Mouse (Mus musculus): ENCODE measurements around the gene Wnt8b. TPM values are rescaled to one million over a fixed set of nuclear protein-coding genes. Genes with fewer than 3 reads are reported as not detected.

Gene Wnt8b
- not detected in 2 replicates for polyA plus RNA-seq (2012; rRNA removed)

DNA sequence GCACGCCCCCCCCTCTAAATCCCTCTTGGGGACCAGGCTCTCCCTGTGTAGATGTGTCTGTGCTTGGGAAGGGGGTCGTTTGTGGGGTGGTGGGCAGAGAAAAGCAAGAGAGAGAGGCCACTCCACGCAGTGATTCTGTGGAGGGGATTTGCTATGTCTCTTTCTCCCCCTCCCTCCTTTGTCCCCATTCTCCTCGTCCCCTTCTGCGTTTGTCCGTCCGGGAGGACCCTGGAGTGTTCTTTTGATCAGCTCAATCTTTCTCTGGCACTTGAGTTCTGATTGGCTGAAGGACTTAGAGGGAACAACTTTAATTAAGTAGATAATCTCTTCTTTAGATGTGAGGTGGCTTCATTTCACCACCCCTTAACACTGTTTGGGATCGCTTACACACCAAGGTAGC lies at the start of gene Wnt8b:
Gene Wnt8b, plus strand, starts transcription at position 345 of the 400 bp plus-strand sequence.
- H3K4me1 ChIP-seq (ENCODE audit: control insufficient read depth, insufficient read depth, insufficient read length, low read length) = no peaks in the 10 kb centered on the region
- TF ChIP-seq CTCF (IDR thresholded peaks at IDR 0.05; ENCODE audit: extremely low read depth, insufficient read length, insufficient replicate concordance, low read depth, low read length) = no peak
- no peak for TF ChIP-seq POLR2A (IDR thresholded peaks at IDR 0.05; ENCODE audit: low read depth, low read length)
- H3K27me3 ChIP-seq (ENCODE audit: control insufficient read depth, insufficient read depth, low read length) = peaks cover 2% of the 10 kb centered on the region; the same call in 1 of the 2 replicates
- no peak within 1 kb of the TSS for H3K27ac ChIP-seq (ENCODE audit: insufficient read depth, low read depth, low read length)
- 40% methylated on average over 8 of the region's 8 CpGs for WGBS
- H3K4me3 ChIP-seq (ENCODE audit: low read depth, low read length) = no peak within 1 kb of the TSS
- H3K36me3 ChIP-seq (ENCODE audit: control insufficient read depth, insufficient read depth, low read length) = no peaks in the 10 kb centered on the region

DNA sequence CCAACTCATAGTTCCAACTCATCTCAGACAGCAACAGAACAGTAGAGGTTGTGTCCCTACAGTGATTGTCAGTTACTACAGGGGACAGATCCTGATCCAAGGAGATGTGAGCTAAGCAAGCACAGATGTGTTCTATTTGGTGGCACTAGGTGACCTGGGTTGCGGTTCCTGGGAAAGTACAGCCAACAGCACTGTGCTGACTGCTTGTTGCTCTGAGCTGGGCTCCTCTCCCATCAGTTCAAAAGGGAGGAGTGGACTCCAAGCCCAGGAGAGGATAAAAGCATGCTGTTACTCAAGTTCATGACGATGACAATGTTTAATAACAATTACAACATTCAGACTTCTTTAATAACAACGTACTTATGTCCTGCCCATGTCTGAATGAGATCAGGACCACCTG lies 47.5 kb upstream of the Wnt8b start:
- TF ChIP-seq CTCF (IDR thresholded peaks at IDR 0.05; ENCODE audit: extremely low read depth, insufficient read length, insufficient replicate concordance, low read depth, low read length) = no peak
- Histone ChIP-seq H3K36me3 (ENCODE audit: control insufficient read depth, insufficient read depth, low read length) (no peaks in the 10 kb centered on the region), H3K4me1 (ENCODE audit: control insufficient read depth, insufficient read depth, insufficient read length, low read length) (no peaks in the 10 kb centered on the region), H3K27me3 (ENCODE audit: control insufficient read depth, insufficient read depth, low read length) (0 out of 2 replicates have a peak, but pooled peaks cover 2% of the 10 kb centered on the region), H3K4me3 (ENCODE audit: low read depth, low read length) (no peak overlapping the region), H3K27ac (ENCODE audit: insufficient read depth, low read depth, low read length) (no peak overlapping the region)
- 81% methylated on average over 3 of the region's 3 CpGs for WGBS

DNA sequence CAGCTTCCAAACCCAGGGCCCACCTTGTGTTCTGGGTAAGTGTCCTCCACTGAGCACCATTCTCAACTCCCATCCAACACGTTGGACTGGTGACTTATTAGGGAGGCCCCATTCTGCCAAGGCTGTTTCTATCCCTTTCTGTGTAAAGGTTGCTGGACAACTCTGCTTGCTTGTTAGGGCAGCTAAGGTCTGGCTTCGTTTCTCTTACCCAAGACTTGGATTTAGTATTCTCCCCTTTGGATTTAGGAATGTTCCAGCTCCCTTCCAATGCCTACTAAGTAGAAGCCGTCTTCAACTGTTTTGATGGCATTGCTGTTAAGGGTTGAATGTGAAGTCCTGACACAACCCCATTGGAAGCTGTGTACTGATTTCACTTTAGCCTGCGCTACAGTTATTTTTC lies 45.3 kb upstream of the Wnt8b start:
- 0 out of 2 replicates have a peak, but pooled peaks cover 3% of the 10 kb centered on the region for H3K27me3 ChIP-seq (ENCODE audit: control insufficient read depth, insufficient read depth, low read length)
- 73% methylated on average over 4 of the region's 4 CpGs for WGBS
- H3K27ac ChIP-seq (ENCODE audit: insufficient read depth, low read depth, low read length) = no peak overlapping the region
- no peak overlapping the region for H3K4me3 ChIP-seq (ENCODE audit: low read depth, low read length)
- TF ChIP-seq CTCF (IDR thresholded peaks at IDR 0.05; ENCODE audit: extremely low read depth, insufficient read length, insufficient replicate concordance, low read depth, low read length) = no peak
- TF ChIP-seq POLR2A (IDR thresholded peaks at IDR 0.05; ENCODE audit: low read depth, low read length) = no peak
- H3K4me1 ChIP-seq (ENCODE audit: control insufficient read depth, insufficient read depth, insufficient read length, low read length) = no peaks in the 10 kb centered on the region
- no peaks in the 10 kb centered on the region for H3K36me3 ChIP-seq (ENCODE audit: control insufficient read depth, insufficient read depth, low read length)

DNA sequence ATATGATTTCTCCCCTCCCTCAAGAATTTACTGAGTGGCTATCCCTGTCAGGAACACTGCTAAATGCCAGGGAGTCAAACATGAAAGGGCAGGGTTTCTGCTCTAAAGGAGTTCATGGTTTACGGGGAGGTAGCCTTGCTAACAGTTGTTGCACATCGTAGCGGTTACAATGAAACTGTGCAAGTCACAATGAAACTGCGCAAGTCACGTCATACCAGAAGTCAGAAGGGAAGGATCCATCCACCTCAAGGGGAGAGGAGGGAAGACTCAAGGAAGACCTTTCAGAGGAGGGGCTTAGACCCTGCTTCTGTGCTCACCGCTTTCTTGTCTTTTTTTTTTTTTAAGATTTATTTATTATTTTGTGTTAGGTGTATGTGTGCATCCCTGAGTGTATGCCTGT lies 38.4 kb upstream of the Wnt8b start:
- Histone ChIP-seq H3K27ac (ENCODE audit: insufficient read depth, low read depth, low read length) (no peak overlapping the region), H3K27me3 (ENCODE audit: control insufficient read depth, insufficient read depth, low read length) (peaks cover 3% of the 10 kb centered on the region; the same call in 1 of the 2 replicates), H3K36me3 (ENCODE audit: control insufficient read depth, insufficient read depth, low read length) (no peaks in the 10 kb centered on the region), H3K4me3 (ENCODE audit: low read depth, low read length) (no peak overlapping the region), H3K4me1 (ENCODE audit: control insufficient read depth, insufficient read depth, insufficient read length, low read length) (no peaks in the 10 kb centered on the region)
- TF ChIP-seq CTCF (IDR thresholded peaks at IDR 0.05; ENCODE audit: extremely low read depth, insufficient read length, insufficient replicate concordance, low read depth, low read length) (no peak), POLR2A (IDR thresholded peaks at IDR 0.05; ENCODE audit: low read depth, low read length) (no peak)
- 87% methylated on average over 6 of the region's 6 CpGs for WGBS

DNA sequence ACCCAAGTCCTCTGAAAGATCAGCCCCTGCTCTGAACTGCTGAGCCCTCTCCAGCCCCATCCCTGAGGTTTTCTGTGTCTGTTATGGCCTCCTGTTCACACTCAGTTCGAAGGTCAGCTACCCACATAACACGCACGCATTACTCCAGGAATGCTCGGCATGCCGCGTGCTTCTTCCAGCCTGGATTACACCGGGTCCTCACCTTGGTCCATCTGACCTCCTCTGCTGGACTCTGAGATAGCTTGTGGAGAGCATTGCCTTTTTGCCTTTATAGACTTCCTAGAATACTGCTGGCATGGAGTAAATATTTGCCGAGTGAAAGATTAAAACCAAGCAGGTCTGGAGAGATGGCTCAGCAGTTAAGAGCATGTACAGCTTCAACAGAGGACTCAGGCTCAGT lies 37.9 kb upstream of the Wnt8b start:
- H3K4me1 ChIP-seq (ENCODE audit: control insufficient read depth, insufficient read depth, insufficient read length, low read length) = no peaks in the 10 kb centered on the region
- H3K27me3 ChIP-seq (ENCODE audit: control insufficient read depth, insufficient read depth, low read length) = peaks cover 3% of the 10 kb centered on the region; the same call in 1 of the 2 replicates
- no peak overlapping the region for H3K27ac ChIP-seq (ENCODE audit: insufficient read depth, low read depth, low read length)
- H3K36me3 ChIP-seq (ENCODE audit: control insufficient read depth, insufficient read depth, low read length) = no peaks in the 10 kb centered on the region
- TF ChIP-seq CTCF (IDR thresholded peaks at IDR 0.05; ENCODE audit: extremely low read depth, insufficient read length, insufficient replicate concordance, low read depth, low read length) = no peak
- TF ChIP-seq POLR2A (IDR thresholded peaks at IDR 0.05; ENCODE audit: low read depth, low read length) = no peak
- no peak overlapping the region for H3K4me3 ChIP-seq (ENCODE audit: low read depth, low read length)
- WGBS = 34% methylated on average over 8 of the region's 8 CpGs

DNA sequence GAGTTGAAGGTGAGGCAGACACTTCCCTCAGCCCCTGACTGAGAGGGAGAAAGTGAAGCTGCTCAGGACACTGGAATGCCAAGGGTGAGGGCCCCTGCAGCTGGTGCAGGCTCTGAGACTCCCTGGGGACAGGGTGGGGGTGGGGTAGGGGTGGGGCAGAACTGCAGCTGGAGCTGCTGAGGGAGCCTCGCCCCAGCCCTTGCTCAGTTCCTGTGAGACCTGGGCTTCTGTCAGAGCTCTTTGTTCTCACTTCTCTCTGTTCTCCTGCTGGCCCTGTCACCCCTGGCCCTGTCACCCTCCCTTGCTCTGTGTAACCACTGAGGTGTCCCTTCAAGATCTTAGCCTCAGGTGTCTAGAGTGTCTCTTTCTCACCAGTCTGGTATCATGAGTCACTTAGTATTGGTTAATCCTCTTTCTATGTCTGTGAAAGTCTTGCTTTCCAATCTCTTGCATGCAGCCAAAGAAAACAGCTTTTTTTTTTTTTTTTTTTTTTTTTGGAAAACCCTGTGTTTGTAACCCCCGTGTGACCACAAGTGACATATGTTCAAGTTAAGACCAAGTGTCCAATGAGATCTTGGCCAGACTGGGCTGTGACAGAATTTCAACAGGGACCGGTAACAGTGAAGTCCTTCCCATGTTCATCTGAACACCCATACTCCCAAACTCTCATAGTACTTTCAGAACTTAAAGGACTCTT lies 35.8 kb upstream of the Wnt8b start:
- H3K4me1 ChIP-seq (ENCODE audit: control insufficient read depth, insufficient read depth, insufficient read length, low read length) = no peaks in the 10 kb centered on the region
- 48% methylated on average over 3 of the region's 3 CpGs for WGBS
- no peaks in the 10 kb centered on the region; the same call in 1 of the 2 replicates for H3K27me3 ChIP-seq (ENCODE audit: control insufficient read depth, insufficient read depth, low read length)
- TF ChIP-seq POLR2A (IDR thresholded peaks at IDR 0.05; ENCODE audit: low read depth, low read length) = no peak
- no peak for TF ChIP-seq CTCF (IDR thresholded peaks at IDR 0.05; ENCODE audit: extremely low read depth, insufficient read length, insufficient replicate concordance, low read depth, low read length)
- no peak overlapping the region for H3K4me3 ChIP-seq (ENCODE audit: low read depth, low read length)
- no peak overlapping the region for H3K27ac ChIP-seq (ENCODE audit: insufficient read depth, low read depth, low read length)
- no peaks in the 10 kb centered on the region for H3K36me3 ChIP-seq (ENCODE audit: control insufficient read depth, insufficient read depth, low read length)

DNA sequence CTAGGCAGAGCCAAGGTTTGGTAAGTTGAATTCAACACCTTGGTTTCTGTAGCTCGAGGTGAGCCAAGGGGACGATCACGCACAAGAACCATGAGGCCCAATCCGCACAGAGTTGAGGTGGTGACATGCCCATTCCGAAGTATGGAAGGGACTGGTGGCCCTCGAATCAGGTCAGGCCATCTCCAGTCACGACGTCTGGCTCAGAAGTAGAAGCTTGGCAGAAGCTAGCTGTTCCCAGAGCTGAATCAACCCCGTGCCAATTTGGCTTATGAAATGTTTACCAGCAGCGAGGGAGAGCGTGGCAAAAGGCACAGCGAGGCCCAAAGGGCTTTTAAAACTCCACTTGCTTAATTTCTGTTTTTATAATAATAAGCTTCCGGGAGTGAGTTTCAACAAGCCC lies 34.6 kb upstream of the Wnt8b start:
- 83% methylated on average over 13 of the region's 13 CpGs for WGBS

More for the DNA sequence above, 34.6 kb upstream of the Wnt8b start:
- Histone ChIP-seq H3K4me3 (ENCODE audit: low read depth, low read length) (no peak overlapping the region), H3K36me3 (ENCODE audit: control insufficient read depth, insufficient read depth, low read length) (no peaks in the 10 kb centered on the region), H3K27me3 (ENCODE audit: control insufficient read depth, insufficient read depth, low read length) (no peaks in the 10 kb centered on the region; the same call in 1 of the 2 replicates), H3K4me1 (ENCODE audit: control insufficient read depth, insufficient read depth, insufficient read length, low read length) (no peaks in the 10 kb centered on the region), H3K27ac (ENCODE audit: insufficient read depth, low read depth, low read length) (no peak overlapping the region)
- TF ChIP-seq CTCF (IDR thresholded peaks at IDR 0.05; ENCODE audit: extremely low read depth, insufficient read length, insufficient replicate concordance, low read depth, low read length) (no peak), POLR2A (IDR thresholded peaks at IDR 0.05; ENCODE audit: low read depth, low read length) (no peak)

All from small intestine, adult 2 months (tissue).